Mouse (Mus musculus) cortical plate, adult 2 months (tissue): ENCODE results near the gene Slc6a20a.

ENCODE experiments used
- CTCF ChIP-seq: fragments of 200-500 bp; IDR thresholded peaks from 2 replicates; pipeline ENCODE4 v1.5.1; 2011; ENCODE audit warnings: mild to moderate bottlenecking, control low read depth, low read length; ENCODE audit not compliant: insufficient read depth; ENCODE audit errors: extremely low read depth
- POLR2A ChIP-seq: fragments of 200-500 bp; IDR thresholded peaks from 2 replicates; pipeline ENCODE4 v1.6.1; 2011; ENCODE audit warnings: mild to moderate bottlenecking, low read length, control low read depth; ENCODE audit not compliant: insufficient read depth; ENCODE audit errors: extremely low read depth

DNA sequence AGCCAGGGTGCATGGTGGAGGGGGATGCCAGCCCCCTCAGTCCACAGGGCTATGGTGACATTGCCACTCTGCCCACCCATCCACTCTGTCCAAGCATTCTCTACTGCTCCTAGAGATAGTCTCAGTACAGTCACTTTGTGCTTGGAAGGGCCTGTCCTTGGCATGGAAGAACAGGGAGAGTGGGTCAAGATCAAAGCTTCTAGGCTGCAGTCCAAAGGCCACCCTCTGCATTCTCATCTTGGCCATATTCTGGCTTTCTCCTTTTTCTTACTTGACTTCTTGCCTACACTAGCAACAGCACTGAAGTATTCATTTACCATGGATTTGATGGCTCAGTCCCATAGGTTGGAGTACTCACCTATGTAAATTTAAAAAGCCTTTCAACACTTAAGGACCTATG, 40.5 kb downstream of the Slc6a20a start:
- TF ChIP-seq CTCF (no peak), POLR2A (no peak)
